Mouse (Mus musculus): ENCODE measurements around the gene Zdhhc17.

Gene Zdhhc17

GRCm38 (mm10) chr10:110974885-110975284 lies 35.1 kb downstream of the Zdhhc17 start:
- POLR2A ChIA-PET: interaction anchor here in 1 of 4 experiments (0.6 to 0.8 kb wide), 2 partner anchors 55 to 80 kb away, joined by 3 to 6 read pairs; partner anchors contain the start of gene Csrp2
- CTCF ChIA-PET: interaction anchor here in 1 of 4 experiments (1.1 kb wide), 1 partner anchor 179 kb away, joined by 4 read pairs; no protein-coding TSS in a partner anchor

- CTCF ChIA-PET: interaction anchor here in 2 of 4 experiments (0.7 kb wide), 2 partner anchors 214 to 505 kb away, joined by 3 to 4 read pairs; no protein-coding TSS in a partner anchor
Observed at GRCm38 (mm10) chr10:110974463-110974862, 35.5 kb downstream of the Zdhhc17 start.

GRCm38 (mm10) chr10:110971998-110972397 lies 37.9 kb downstream of the Zdhhc17 start:
- ChIA-PET CTCF (interaction anchor here in 2 of 4 experiments (0.5 to 1.1 kb wide), 3 partner anchors 10 to 850 kb away, joined by 3 to 4 read pairs (median 4); no protein-coding TSS in a partner anchor), POLR2A (interaction anchor here in 3 of 4 experiments (0.6 to 1.5 kb wide), 6 partner anchors 8 to 68 kb away, joined by 3 to 12 read pairs (median 4); no protein-coding TSS in a partner anchor)

More at GRCm38 (mm10) chr10:110974463-110974862, 35.5 kb downstream of the Zdhhc17 start:
- POLR2A ChIA-PET: interaction anchor here in 1 of 4 experiments (1.2 kb wide), 1 partner anchor 10 kb away, joined by 5 read pairs; no protein-coding TSS in a partner anchor

- ChIA-PET CTCF (interaction anchor here in 2 of 4 experiments (0.6 to 1.1 kb wide), 2 partner anchors 9 to 21 kb away, joined by 3 to 4 read pairs; no protein-coding TSS in a partner anchor), POLR2A (interaction anchor here in 3 of 4 experiments (0.6 to 1.5 kb wide), 6 partner anchors 8 to 68 kb away, joined by 3 to 12 read pairs (median 4); no protein-coding TSS in a partner anchor)
Observed at GRCm38 (mm10) chr10:110971483-110971882, 38.5 kb downstream of the Zdhhc17 start.

- POLR2A ChIA-PET: interaction anchor here in 3 of 4 experiments (0.6 to 1.5 kb wide), 4 partner anchors 10 to 67 kb away, joined by 3 to 12 read pairs (median 4); no protein-coding TSS in a partner anchor
- CTCF ChIA-PET: interaction anchor here in 1 of 4 experiments (0.6 kb wide), 1 partner anchor 20 kb away, joined by 4 read pairs; no protein-coding TSS in a partner anchor
Observed at GRCm38 (mm10) chr10:110971044-110971443, 38.9 kb downstream of the Zdhhc17 start.

GRCm38 (mm10) chr10:110962172-110962571 lies 47.8 kb downstream of the Zdhhc17 start:
- ChIA-PET POLR2A (no interaction called here), CTCF (interaction anchor here in 1 of 4 experiments (1.0 to 1.2 kb wide), 4 partner anchors 8 to 15 kb away, joined by 3 to 5 read pairs (median 3); no protein-coding TSS in a partner anchor)

- ChIA-PET POLR2A (interaction anchor here in 1 of 4 experiments (1.1 to 1.6 kb wide), 4 partner anchors 9 to 29 kb away, joined by 3 to 5 read pairs (median 4); no protein-coding TSS in a partner anchor), CTCF (no interaction called here)
Observed at GRCm38 (mm10) chr10:110960841-110961240, 49.1 kb downstream of the Zdhhc17 start.

- CTCF ChIA-PET: interaction anchor here in 2 of 4 experiments (0.6 to 0.8 kb wide), 2 partner anchors 14 to 227 kb away, joined by 3 to 5 read pairs; no protein-coding TSS in a partner anchor
- POLR2A ChIA-PET: interaction anchor here in 3 of 4 experiments (0.6 to 1.8 kb wide), 6 partner anchors 10 to 81 kb away, joined by 3 to 5 read pairs (median 4); partner anchors contain the start of gene Csrp2 (in 2 of the 3)
Observed at GRCm38 (mm10) chr10:110959781-110960180, 50.2 kb downstream of the Zdhhc17 start.

GRCm38 (mm10) chr10:110958879-110959278 lies 51.1 kb downstream of the Zdhhc17 start:
- ChIA-PET POLR2A (interaction anchor here in 1 of 4 experiments (1.8 kb wide), 1 partner anchor 39 kb away, joined by 4 read pairs; the partner anchor contains the start of gene Csrp2), CTCF (no interaction called here)

GRCm38 (mm10) chr10:110952937-110953451 lies 56.9 kb downstream of the Zdhhc17 start:
- ChIA-PET POLR2A (interaction anchor here in 2 of 4 experiments (0.6 to 1.5 kb wide), 4 partner anchors 21 to 383 kb away, joined by 3 to 5 read pairs (median 4); partner anchors contain the start of gene Csrp2 (in 2 of the 2)), CTCF (interaction anchor here in 1 of 4 experiments (0.7 kb wide), 1 partner anchor 632 kb away, joined by 6 read pairs; no protein-coding TSS in a partner anchor)

- CTCF ChIA-PET: interaction anchor here in 1 of 4 experiments (1.1 kb wide), 1 partner anchor 9 kb away, joined by 3 read pairs; no protein-coding TSS in a partner anchor
- POLR2A ChIA-PET: interaction anchor here in 2 of 4 experiments (0.6 to 1.5 kb wide), 5 partner anchors 14 to 384 kb away, joined by 3 to 5 read pairs (median 4); partner anchors contain the start of gene Csrp2 (in 2 of the 2)
Observed at GRCm38 (mm10) chr10:110952271-110952670, 57.7 kb downstream of the Zdhhc17 start.

- POLR2A ChIA-PET: interaction anchor here in 2 of 4 experiments (0.6 to 1.4 kb wide), 3 partner anchors 8 to 17 kb away, joined by 3 to 5 read pairs (median 3); no protein-coding TSS in a partner anchor
- CTCF ChIA-PET: interaction anchor here in 1 of 4 experiments (1.1 kb wide), 1 partner anchor 10 kb away, joined by 3 read pairs; no protein-coding TSS in a partner anchor
Observed at GRCm38 (mm10) chr10:110951748-110952147, 58.2 kb downstream of the Zdhhc17 start.

GRCm38 (mm10) chr10:110951112-110951511 lies 58.8 kb downstream of the Zdhhc17 start:
- ChIA-PET CTCF (interaction anchor here in 2 of 4 experiments (0.5 to 1.1 kb wide), 2 partner anchors 11 to 20 kb away, joined by 3 to 4 read pairs; no protein-coding TSS in a partner anchor), POLR2A (interaction anchor here in 2 of 4 experiments (0.6 to 1.4 kb wide), 4 partner anchors 8 to 19 kb away, joined by 3 to 5 read pairs (median 4); no protein-coding TSS in a partner anchor)

GRCm38 (mm10) chr10:110947574-110947973 lies 62.4 kb downstream of the Zdhhc17 start:
- CTCF ChIA-PET: no interaction called here
- POLR2A ChIA-PET: interaction anchor here in 1 of 4 experiments (1.7 kb wide), 1 partner anchor 16 kb away, joined by 5 read pairs; no protein-coding TSS in a partner anchor

GRCm38 (mm10) chr10:110945966-110946365 lies 64.0 kb downstream of the Zdhhc17 start:
- ChIA-PET POLR2A (interaction anchor here in 2 of 4 experiments (1.1 to 2.4 kb wide), 2 partner anchors 8 to 14 kb away, joined by 3 to 7 read pairs; no protein-coding TSS in a partner anchor), CTCF (no interaction called here)

- POLR2A ChIA-PET: no interaction called here
- CTCF ChIA-PET: no interaction called here
Observed at GRCm38 (mm10) chr10:110944175-110944574, 65.8 kb downstream of the Zdhhc17 start.

GRCm38 (mm10) chr10:110942806-110943205 lies 67.1 kb downstream of the Zdhhc17 start:
- ChIA-PET CTCF (no interaction called here), POLR2A (interaction anchor here in 2 of 4 experiments (1.1 to 1.7 kb wide), 3 partner anchors 23 to 154 kb away, joined by 3 to 9 read pairs (median 5); partner anchors contain the start of gene Csrp2 (in 2 of the 2))

GRCm38 (mm10) chr10:110941968-110942367 lies 68.0 kb downstream of the Zdhhc17 start:
- POLR2A ChIA-PET: interaction anchor here in 3 of 4 experiments (0.7 to 1.7 kb wide), 3 partner anchors 10 to 22 kb away, joined by 3 to 9 read pairs (median 5); partner anchors contain the start of gene Csrp2 (in 1 of the 3)

More at GRCm38 (mm10) chr10:110941968-110942367, 68.0 kb downstream of the Zdhhc17 start:
- CTCF ChIA-PET: no interaction called here
